Mouse (Mus musculus) CH12.LX (cell line): ENCODE results near the gene Ints4. TPM values are rescaled to one million over a fixed set of nuclear protein-coding genes. Genes with fewer than 3 reads are reported as not detected.

Experiments used
- DNase-seq: peaks from one replicate; pipeline ENCODE4 v3.0.0-alpha.2; 2013; ENCODE audit errors: extremely low read depth
- H3K27ac ChIP-seq: 2 replicates; pipeline ENCODE4 v1.5.1; 2012; ENCODE audit warnings: low read depth, mild to moderate bottlenecking, control low read depth, moderate library complexity; ENCODE audit not compliant: insufficient read depth
- H3K27me3 ChIP-seq: replicated peaks from 2 replicates; pipeline ENCODE3; 2012; ENCODE audit warnings: inconsistent platforms
- H3K36me3 ChIP-seq, 2 experiments: replicated peaks in 1 of 2; 2 replicates each; pipeline versions ENCODE3 to v1.6.1; 2012; ENCODE audit warnings: inconsistent platforms in 1 of 2, low read length in 1 of 2, mild to moderate bottlenecking in 1 of 2, mixed read lengths in 1 of 2, moderate library complexity in 1 of 2; ENCODE audit not compliant: control insufficient read depth in 1 of 2, insufficient read depth in 1 of 2
- H3K4me1 ChIP-seq, 2 experiments: 2 replicates each; pipeline ENCODE4 v1.6.1; 2012; ENCODE audit warnings: inconsistent platforms in 1 of 2, moderate library complexity in 1 of 2; ENCODE audit not compliant: insufficient read depth in 2 of 2, control insufficient read depth in 1 of 2
- H3K4me2 ChIP-seq: 2 replicates; pipeline ENCODE4 v1.6.1; 2012; ENCODE audit warnings: low read depth, mild to moderate bottlenecking, control low read depth; ENCODE audit not compliant: poor library complexity, insufficient read depth, severe bottlenecking
- H3K4me3 ChIP-seq, 3 experiments: fragments of 150-350 bp in 1 of 3; sonication (generic) in 1 of 3; replicated peaks in 1 of 3; 2 replicates each; pipeline versions ENCODE3 to v1.5.1; 2011 to 2012; ENCODE audit warnings: low read depth in 2 of 3, low read length in 2 of 3, mild to moderate bottlenecking in 2 of 3, moderate library complexity in 2 of 3, control low read depth in 1 of 3, improper control_type of control experiment in 1 of 3, inconsistent platforms in 1 of 3, mixed read lengths in 1 of 3; ENCODE audit not compliant: poor library complexity in 1 of 3
- H3K79me2 ChIP-seq: replicated peaks from 2 replicates; pipeline ENCODE4 v1.6.1; 2012; ENCODE audit warnings: mild to moderate bottlenecking, moderate library complexity; ENCODE audit not compliant: control insufficient read depth, poor library complexity, insufficient read depth, severe bottlenecking; ENCODE audit errors: extremely low read depth
- H3K9ac ChIP-seq: 2 replicates; pipeline ENCODE4 v1.6.1; 2012; ENCODE audit warnings: low read depth, mild to moderate bottlenecking, control low read depth, moderate library complexity; ENCODE audit not compliant: insufficient read depth
- H3K9me3 ChIP-seq: replicated peaks from 2 replicates; pipeline ENCODE3; 2012; ENCODE audit warnings: low read length, inconsistent platforms, mixed read lengths
- BHLHE40 ChIP-seq: IDR thresholded peaks from 2 replicates; pipeline ENCODE4 v1.6.1; 2011; ENCODE audit warnings: mild to moderate bottlenecking, low read depth, low read length, improper control_type of control experiment
- CHD1 ChIP-seq: IDR thresholded peaks from 2 replicates; pipeline ENCODE4 v1.6.1; 2012; ENCODE audit warnings: low read depth, low read length, improper control_type of control experiment, inconsistent platforms
- CHD2 ChIP-seq: IDR thresholded peaks from 2 replicates; pipeline ENCODE4 v1.6.1; 2011; ENCODE audit warnings: low read length, improper control_type of control experiment
- CTCF ChIP-seq, 2 experiments: IDR thresholded peaks in 1 of 2; conservative IDR thresholded peaks in 1 of 2; 2 replicates each; pipeline ENCODE4 v1.5.1; 2011 to 2012; ENCODE audit warnings: low read depth in 2 of 2, low read length in 2 of 2, improper control_type of control experiment in 1 of 2, inconsistent platforms in 1 of 2, mild to moderate bottlenecking in 1 of 2, moderate library complexity in 1 of 2
- ELF1 ChIP-seq: IDR thresholded peaks from 2 replicates; pipeline ENCODE4 v1.6.1; 2014; ENCODE audit warnings: low read depth, mild to moderate bottlenecking, inconsistent platforms, low read length, improper control_type of control experiment
- EP300 ChIP-seq: IDR thresholded peaks from 2 replicates; pipeline ENCODE4 v1.6.1; 2011; ENCODE audit warnings: low read length, improper control_type of control experiment
- ETS1 ChIP-seq: conservative IDR thresholded peaks from 2 replicates; pipeline ENCODE4 v1.6.1; 2012; ENCODE audit warnings: low read depth, mild to moderate bottlenecking, inconsistent platforms, low read length, improper control_type of control experiment, moderate library complexity
- GABPA ChIP-seq: IDR thresholded peaks from 2 replicates; pipeline ENCODE4 v1.6.1; 2012; ENCODE audit warnings: low read depth, low read length, improper control_type of control experiment, inconsistent platforms; ENCODE audit not compliant: insufficient replicate concordance
- KAT2A ChIP-seq: IDR thresholded peaks from 2 replicates; pipeline ENCODE4 v1.6.1; 2012; ENCODE audit warnings: low read length, improper control_type of control experiment, inconsistent platforms; ENCODE audit not compliant: insufficient replicate concordance
- MAFK ChIP-seq: IDR thresholded peaks from 2 replicates; pipeline ENCODE4 v1.6.1; 2011; ENCODE audit warnings: low read length, improper control_type of control experiment; ENCODE audit not compliant: insufficient replicate concordance
- MAX ChIP-seq: IDR thresholded peaks from 2 replicates; pipeline ENCODE4 v1.6.1; 2011; ENCODE audit warnings: low read length, improper control_type of control experiment
- MAZ ChIP-seq: IDR thresholded peaks from 2 replicates; pipeline ENCODE4 v1.6.1; 2012; ENCODE audit warnings: low read depth, mild to moderate bottlenecking, inconsistent platforms, low read length, improper control_type of control experiment, moderate library complexity
- MXI1 ChIP-seq: IDR thresholded peaks from 2 replicates; pipeline ENCODE4 v1.6.1; 2011; ENCODE audit warnings: mild to moderate bottlenecking, low read depth, low read length, improper control_type of control experiment
- NELFE ChIP-seq: IDR thresholded peaks from 2 replicates; pipeline ENCODE4 v1.6.1; 2011; ENCODE audit warnings: low read depth, low read length, improper control_type of control experiment
- NRF1 ChIP-seq: IDR thresholded peaks from 2 replicates; pipeline ENCODE4 v1.6.1; 2014; ENCODE audit warnings: low read depth, mild to moderate bottlenecking, inconsistent platforms, low read length, improper control_type of control experiment, moderate library complexity
- POLR2A ChIP-seq: IDR thresholded peaks from 2 replicates; pipeline ENCODE4 v1.6.1; 2011; ENCODE audit warnings: low read depth, mild to moderate bottlenecking, improper control_type of control experiment, low read length
- POLR2AphosphoS2 ChIP-seq: IDR thresholded peaks from 2 replicates; pipeline ENCODE4 v1.6.1; 2011; ENCODE audit warnings: low read depth, low read length, improper control_type of control experiment
- RAD21 ChIP-seq: IDR thresholded peaks from 2 replicates; pipeline ENCODE4 v1.6.1; 2011; ENCODE audit warnings: low read depth, mild to moderate bottlenecking, low read length, improper control_type of control experiment, moderate library complexity
- SIN3A ChIP-seq: IDR thresholded peaks from 2 replicates; pipeline ENCODE4 v1.6.1; 2012; ENCODE audit warnings: low read length, improper control_type of control experiment, inconsistent platforms
- SMC3 ChIP-seq: IDR thresholded peaks from 2 replicates; pipeline ENCODE4 v1.6.1; 2011; ENCODE audit warnings: low read depth, low read length, improper control_type of control experiment
- TBP ChIP-seq: conservative IDR thresholded peaks from 2 replicates; pipeline ENCODE4 v1.6.1; 2011; ENCODE audit warnings: low read depth, low read length, improper control_type of control experiment
- USF2 ChIP-seq: conservative IDR thresholded peaks from 2 replicates; pipeline ENCODE4 v1.6.1; 2011; ENCODE audit warnings: low read depth, low read length, improper control_type of control experiment
- ZC3H11A ChIP-seq: IDR thresholded peaks from 2 replicates; pipeline ENCODE4 v1.6.1; 2012; ENCODE audit warnings: low read depth, mild to moderate bottlenecking, inconsistent platforms, low read length, improper control_type of control experiment
- ZKSCAN1 ChIP-seq: IDR thresholded peaks from 2 replicates; pipeline ENCODE4 v1.6.1; 2012; ENCODE audit warnings: low read depth, inconsistent platforms, low read length, improper control_type of control experiment, borderline replicate concordance
- ZNF384 ChIP-seq: IDR thresholded peaks from 2 replicates; pipeline ENCODE4 v1.6.1; 2012; ENCODE audit warnings: low read depth, low read length, improper control_type of control experiment, inconsistent platforms
- dilution Hi-C: fragments of 300-500 bp; cut with MboI; formaldehyde crosslinking; loops from 2 replicates; pipeline ENCODE4 v1.14.3; 2020; ENCODE audit warnings: low sequenced_read_pairs; ENCODE audit not compliant: extremely low pct_unique_long_range_greater_than_20kb, extremely low pct_ligation_motif_present
- in situ Hi-C: fragments of 300-500 bp; cut with MboI; formaldehyde crosslinking; loops from 3 replicates; pipeline ENCODE4 v1.14.3; 2019; ENCODE audit warnings: low sequenced_read_pairs, low pct_ligation_motif_present, low pct_unique_long_range_greater_than_20kb, mixed read lengths
- polyA plus RNA-seq: library from polyadenylated mRNA; unstranded; fragments of >175 nt; gene quantifications from 2 replicates; pipeline ENCODE4 v1.2.1, GENCODE M21; 2012; ENCODE audit warnings: low read depth; ENCODE audit not compliant: insufficient read length
- total RNA-seq, 2 experiments: library from RNA; depleted of rRNA; stranded (reverse); fragments of 300-350 nt in 1 of 2; fragments of >200 nt in 1 of 2; gene quantifications; 2 replicates each; pipeline ENCODE4 v1.2.3; 2012 to 2014

The Ints4 gene
- total and polyA plus RNA-seq, 3 experiments, result 46.6 to 77.2 (median 67.9) TPM

GRCm38 (mm10) chr7:97563576-97563975, 82.8 kb downstream of the Ints4 start:
- Histone ChIP-seq H3K4me2 (no peak overlapping the region), H3K27ac (no peak overlapping the region), H3K79me2 (no peaks in the 10 kb centered on the region), H3K4me3 (no peak overlapping the region), H3K9me3 (no peaks in the 10 kb centered on the region), H3K9ac (no peak overlapping the region), H3K27me3 (no peaks in the 10 kb centered on the region), H3K36me3 (no peaks in the 10 kb centered on the region), H3K4me1 (peaks cover 0 to 5% of the 10 kb centered on the region in 2 experiments; a peak in 1 of 4 replicates)
- no peak for DNase-seq
- TF ChIP-seq ETS1 (no peak), CHD2 (no peak), TBP (no peak)
- dilution Hi-C loops (no loop called here), in situ Hi-C loops (loop anchor here (10.0 kb wide), 1 partner anchor 139 kb away; no protein-coding TSS in a partner anchor)

GRCm38 (mm10) chr7:97569372-97569771, 88.6 kb downstream of the Ints4 start:
- Histone ChIP-seq H3K79me2 (no peaks in the 10 kb centered on the region), H3K4me3 (no peak overlapping the region), H3K27me3 (no peaks in the 10 kb centered on the region), H3K4me1 (no peaks in the 10 kb centered on the region), H3K27ac (no peak overlapping the region), H3K9ac (no peak overlapping the region), H3K9me3 (no peaks in the 10 kb centered on the region), H3K4me2 (no peak overlapping the region), H3K36me3 (peaks cover 0 to 2% of the 10 kb centered on the region in 2 experiments)
- DNase-seq, result no peak
- dilution Hi-C loops (no loop called here), in situ Hi-C loops (loop anchor here (10.0 kb wide), 1 partner anchor 145 kb away; no protein-coding TSS in a partner anchor)
- TF ChIP-seq MAFK, result no peak
- TF ChIP-seq CTCF (conservative IDR thresholded peaks at IDR 0.05 in 1 of 2, IDR thresholded peaks at IDR 0.05 in 1 of 2; ENCODE audit: low read depth in 2 of 2, low read length in 2 of 2), result no peak
- no peak for TF ChIP-seq ETS1
- TF ChIP-seq NRF1, result no peak
- no peak for TF ChIP-seq ZNF384
- no peak for TF ChIP-seq ZKSCAN1
- no peak for TF ChIP-seq MAZ
- TF ChIP-seq ZC3H11A, result no peak
- no peak for TF ChIP-seq BHLHE40
- TF ChIP-seq CHD1, result no peak
- TF ChIP-seq POLR2A, result no peak
- no peak for TF ChIP-seq GABPA

- dilution Hi-C loops, result no loop called here
- no peak overlapping the region for H3K9ac ChIP-seq
- in situ Hi-C loops, result no loop called here
Measured at GRCm38 (mm10) chr7:97570389-97570788, 89.6 kb downstream of the Ints4 start.

More at GRCm38 (mm10) chr7:97570389-97570788, 89.6 kb downstream of the Ints4 start:
- Histone ChIP-seq H3K36me3 (peaks cover 3 to 4% of the 10 kb centered on the region in 2 experiments), H3K4me3 (no peak overlapping the region), H3K27me3 (no peaks in the 10 kb centered on the region), H3K9me3 (no peaks in the 10 kb centered on the region), H3K79me2 (no peaks in the 10 kb centered on the region), H3K4me1 (no peaks in the 10 kb centered on the region), H3K4me2 (no peak overlapping the region), H3K27ac (no peak overlapping the region)
- TF ChIP-seq MXI1, result no peak
- TF ChIP-seq ELF1, result no peak
- TF ChIP-seq KAT2A, result no peak
- TF ChIP-seq ETS1, result no peak
- TF ChIP-seq GABPA, result no peak
- TF ChIP-seq MAX, result no peak
- no peak for TF ChIP-seq MAZ
- peak; percentile 50 for TF ChIP-seq SMC3
- peak in 1 of 2 experiments; percentile 61; a peak in 2 of 4 replicates for TF ChIP-seq CTCF (conservative IDR thresholded peaks at IDR 0.05 in 1 of 2, IDR thresholded peaks at IDR 0.05 in 1 of 2; ENCODE audit: low read depth in 2 of 2, low read length in 2 of 2)
- TF ChIP-seq ZNF384, result no peak
- TF ChIP-seq RAD21, result peak; percentile 61
- TF ChIP-seq EP300, result no peak
- no peak for TF ChIP-seq SIN3A
- TF ChIP-seq NRF1, result no peak
- no peak for TF ChIP-seq CHD1
- TF ChIP-seq USF2, result no peak
- no peak for TF ChIP-seq NELFE
- no peak for TF ChIP-seq POLR2AphosphoS2
- no peak for DNase-seq
